Mouse (Mus musculus) kidney, embryonic 16.5 days (tissue): ENCODE measurements around the gene Wdr48. TPM values are rescaled to one million over a fixed set of nuclear protein-coding genes. Genes with fewer than 3 reads are reported as not detected.

ENCODE experiments used
- ATAC-seq: fragments of 200-750 bp; cut with Nextera tagmentation; 2 replicates; pipeline ENCODE4 v1.8.0; 2017; ENCODE audit warnings: moderate TSS enrichment; ENCODE audit not compliant: low FRiP score, low TSS enrichment
- H3K27ac ChIP-seq: fragments of 300-500 bp; sonication (generic); 2 replicates; pipeline ENCODE4 v1.5.1; 2014; ENCODE audit warnings: low read length
- H3K27me3 ChIP-seq: fragments of 300-500 bp; sonication (generic); 2 replicates; pipeline ENCODE4 v1.6.1; 2014; ENCODE audit warnings: low read length, control low read depth, mixed read lengths; ENCODE audit not compliant: insufficient read depth
- H3K36me3 ChIP-seq: fragments of 300-500 bp; sonication (generic); 2 replicates; pipeline ENCODE4 v1.6.1; 2014; ENCODE audit warnings: low read length, control low read depth, mixed read lengths; ENCODE audit not compliant: insufficient read depth
- H3K4me1 ChIP-seq: fragments of 300-500 bp; sonication (generic); 2 replicates; pipeline ENCODE4 v1.6.1; 2014; ENCODE audit warnings: low read length, control low read depth, mixed read lengths; ENCODE audit not compliant: insufficient read depth
- H3K4me2 ChIP-seq: fragments of 300-500 bp; sonication (generic); replicated peaks from 2 replicates; pipeline ENCODE4 v1.6.1; 2014; ENCODE audit warnings: low read depth, low read length
- H3K4me3 ChIP-seq: fragments of 300-500 bp; sonication (generic); 2 replicates; pipeline ENCODE4 v1.5.1; 2014; ENCODE audit warnings: mild to moderate bottlenecking, low read length
- H3K9ac ChIP-seq: fragments of 300-500 bp; sonication (generic); replicated peaks from 2 replicates; pipeline ENCODE4 v1.6.1; 2014; ENCODE audit warnings: low read length
- H3K9me3 ChIP-seq: fragments of 300-500 bp; sonication (generic); 2 replicates; pipeline ENCODE4 v1.6.1; 2016; ENCODE audit warnings: low read length, control low read depth
- WGBS: fragments of 180-500 bp; shearing (Covaris S2); extraction: QIAGEN DNeasy Blood & Tissue Kit; methylation state at CpG from one replicate; pipeline ENCODE4 v1.1.7; 2014; 5-methylcytosine and 5-hydroxymethylcytosine counted together
- polyA plus RNA-seq: library from polyadenylated mRNA; unstranded; fragments of >200 nt; fragmentation: Nextera tagmentation; extraction: Ambion mirVana; gene quantifications from 2 replicates; pipeline ENCODE4 v1.2.1, GENCODE M21; 2015

Gene Wdr48
- polyA plus RNA-seq, 1 experiment from 2014 or later = 56.5 TPM

DNA sequence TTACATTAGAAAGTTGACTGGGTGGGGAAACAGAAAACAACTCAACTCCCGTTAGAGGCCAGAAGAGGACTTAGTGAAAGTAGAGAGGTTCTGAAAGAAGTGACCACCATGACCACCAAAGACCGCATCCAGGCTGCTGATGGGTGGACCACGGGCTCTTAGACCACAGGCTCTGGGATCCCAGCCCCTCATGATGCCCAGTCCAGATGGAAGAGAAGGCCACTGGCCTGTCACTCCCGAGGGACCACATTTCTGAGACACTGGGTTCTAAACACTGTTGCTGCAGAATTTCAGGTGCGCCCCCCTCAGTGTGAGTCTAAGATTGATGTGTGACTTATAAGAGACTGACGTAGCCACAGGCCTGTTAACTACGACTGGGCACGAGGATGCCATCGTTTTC, 5.2 kb upstream of the Wdr48 start:
- no peak overlapping the region for H3K4me3 ChIP-seq
- H3K9ac ChIP-seq = no peak overlapping the region
- H3K27ac ChIP-seq = peak overlapping the region; percentile 65
- no peak overlapping the region for H3K4me2 ChIP-seq
- H3K36me3 ChIP-seq = no peaks in the 10 kb centered on the region
- no peak for ATAC-seq
- H3K27me3 ChIP-seq = no peaks in the 10 kb centered on the region
- no peaks in the 10 kb centered on the region for H3K9me3 ChIP-seq
- 0 out of 2 replicates have a peak, but pooled peaks cover 7% of the 10 kb centered on the region for H3K4me1 ChIP-seq
- 79% methylated on average over 9 of the region's 9 CpGs for WGBS

DNA sequence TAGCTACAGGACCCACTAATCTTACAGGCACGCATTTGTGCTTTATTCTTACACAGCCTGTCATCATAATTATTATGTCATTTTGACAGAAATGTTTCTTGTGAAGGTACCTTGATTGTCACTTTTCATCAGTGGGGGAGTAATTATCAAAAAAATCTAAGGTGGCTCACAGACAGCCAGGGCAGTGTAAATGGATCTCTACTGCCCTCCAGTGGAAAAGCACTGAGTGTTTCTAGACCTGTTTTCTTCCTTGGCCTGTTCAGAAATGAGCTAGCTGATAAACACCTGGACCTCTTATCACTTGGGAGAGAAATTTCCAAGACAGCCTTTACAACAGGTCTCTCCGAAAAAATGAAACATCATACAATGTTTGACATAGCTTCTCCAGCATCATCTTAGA, 4.0 kb upstream of the Wdr48 start:
- Histone ChIP-seq H3K4me2 (no peak overlapping the region), H3K9ac (no peak overlapping the region), H3K9me3 (no peaks in the 10 kb centered on the region), H3K27ac (no peak overlapping the region), H3K27me3 (no peaks in the 10 kb centered on the region), H3K4me1 (peaks cover 11% of the 10 kb centered on the region), H3K4me3 (no peak overlapping the region), H3K36me3 (no peaks in the 10 kb centered on the region)
- 53% methylated on average over 2 of the region's 2 CpGs for whole genome bisulfite sequencing
- no peak for ATAC-seq

DNA sequence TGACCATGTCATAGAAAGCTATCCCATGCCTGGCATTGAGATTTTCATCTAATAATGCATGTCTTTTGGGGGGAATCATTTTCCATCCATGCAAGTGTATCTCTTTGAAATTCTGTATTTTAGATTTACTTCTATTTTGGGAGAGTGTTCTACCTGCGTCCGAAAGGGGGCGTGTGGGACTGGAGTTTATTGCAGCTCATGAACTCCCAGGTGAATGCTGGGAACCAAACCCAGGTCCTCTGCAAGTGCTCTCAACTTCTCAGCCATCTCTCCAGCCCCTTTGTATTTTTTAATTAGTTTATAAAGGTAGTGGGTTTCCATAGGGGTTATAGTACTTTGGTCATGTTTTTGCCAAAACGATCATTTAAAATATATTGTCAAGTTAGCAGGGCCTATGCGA, 797 bp upstream of the Wdr48 start:
- no peaks in the 10 kb centered on the region for H3K27me3 ChIP-seq
- peaks cover 16% of the 10 kb centered on the region for H3K4me1 ChIP-seq
- no peak for ATAC-seq
- H3K27ac ChIP-seq = no peak overlapping the region; the same call in 1 of the 2 replicates
- H3K9ac ChIP-seq = peak overlapping the region; percentile 65; the same call in 1 of the 2 replicates
- no peaks in the 10 kb centered on the region for H3K36me3 ChIP-seq
- H3K4me3 ChIP-seq = peak overlapping the region; percentile 88; the same call in 1 of the 2 replicates
- H3K9me3 ChIP-seq = no peaks in the 10 kb centered on the region
- 82% methylated on average over 5 of the region's 5 CpGs for WGBS
- H3K4me2 ChIP-seq = peak overlapping the region; percentile 62

DNA sequence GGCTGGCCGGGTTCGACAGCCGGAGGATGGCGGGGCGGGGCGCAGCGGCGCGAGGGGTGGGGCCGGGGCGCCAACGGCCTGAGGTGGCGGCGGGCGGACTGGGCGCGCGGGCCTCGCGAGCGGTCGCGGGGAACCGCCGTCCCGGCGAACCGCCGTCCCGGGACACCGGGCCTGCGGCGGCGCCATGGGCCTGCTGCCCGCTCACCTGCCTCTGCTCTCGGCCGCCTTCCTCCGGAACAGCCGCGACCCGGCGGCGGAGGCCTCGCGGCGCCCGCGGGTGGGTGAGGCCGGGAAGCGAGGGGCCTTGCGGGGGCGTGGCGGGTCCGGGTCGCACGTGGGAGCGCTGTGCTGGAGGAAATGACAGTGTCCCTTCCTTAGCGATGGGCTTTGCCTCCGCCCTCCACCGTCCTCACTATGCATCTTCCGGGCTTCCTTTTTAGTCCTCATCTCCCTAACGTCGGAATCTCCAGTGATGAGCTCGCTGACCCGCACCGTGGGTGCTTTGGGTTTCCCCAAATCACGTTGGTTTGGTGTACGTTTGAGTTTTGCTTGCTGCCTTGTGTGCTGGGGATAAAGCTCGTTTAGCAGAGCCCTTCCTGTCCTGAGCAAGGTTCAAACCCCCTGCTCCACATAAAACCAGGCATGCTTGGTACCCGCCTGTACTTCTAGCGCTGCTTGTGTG, 503 bp downstream of the Wdr48 start:
- no peaks in the 10 kb centered on the region for H3K36me3 ChIP-seq
- peak overlapping the region; percentile 92 for H3K9ac ChIP-seq
- under 1% methylated on average over 53 of the region's 71 CpGs for WGBS
- peaks cover 16% of the 10 kb centered on the region for H3K4me1 ChIP-seq
- no peaks in the 10 kb centered on the region for H3K27me3 ChIP-seq
- H3K4me2 ChIP-seq = peak overlapping the region; percentile 92
- peak; percentile 80 for ATAC-seq
- H3K4me3 ChIP-seq = peak overlapping the region; percentile 88
- H3K9me3 ChIP-seq = no peaks in the 10 kb centered on the region
- peak overlapping the region; percentile 78 for H3K27ac ChIP-seq

DNA sequence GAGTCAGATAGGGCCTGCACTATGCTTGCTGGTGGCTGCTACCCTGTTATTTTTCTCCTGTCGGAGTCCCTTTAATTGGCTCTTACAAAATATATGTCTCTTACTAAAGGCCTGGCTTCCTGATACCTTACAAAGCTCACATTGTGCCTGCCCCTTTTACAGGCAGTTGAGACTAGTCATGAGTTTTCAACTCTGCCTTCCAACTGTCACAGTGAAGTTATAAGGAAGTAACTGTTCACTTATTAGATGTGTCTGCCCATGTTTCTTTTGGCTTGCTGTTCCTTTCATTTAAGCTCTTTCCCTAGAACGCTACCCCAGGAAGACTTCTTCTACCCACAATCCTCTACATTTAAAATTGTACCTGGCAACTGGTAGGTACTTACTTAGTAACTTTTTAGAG, 4.8 kb downstream of the Wdr48 start:
- no peak for ATAC-seq

DNA sequence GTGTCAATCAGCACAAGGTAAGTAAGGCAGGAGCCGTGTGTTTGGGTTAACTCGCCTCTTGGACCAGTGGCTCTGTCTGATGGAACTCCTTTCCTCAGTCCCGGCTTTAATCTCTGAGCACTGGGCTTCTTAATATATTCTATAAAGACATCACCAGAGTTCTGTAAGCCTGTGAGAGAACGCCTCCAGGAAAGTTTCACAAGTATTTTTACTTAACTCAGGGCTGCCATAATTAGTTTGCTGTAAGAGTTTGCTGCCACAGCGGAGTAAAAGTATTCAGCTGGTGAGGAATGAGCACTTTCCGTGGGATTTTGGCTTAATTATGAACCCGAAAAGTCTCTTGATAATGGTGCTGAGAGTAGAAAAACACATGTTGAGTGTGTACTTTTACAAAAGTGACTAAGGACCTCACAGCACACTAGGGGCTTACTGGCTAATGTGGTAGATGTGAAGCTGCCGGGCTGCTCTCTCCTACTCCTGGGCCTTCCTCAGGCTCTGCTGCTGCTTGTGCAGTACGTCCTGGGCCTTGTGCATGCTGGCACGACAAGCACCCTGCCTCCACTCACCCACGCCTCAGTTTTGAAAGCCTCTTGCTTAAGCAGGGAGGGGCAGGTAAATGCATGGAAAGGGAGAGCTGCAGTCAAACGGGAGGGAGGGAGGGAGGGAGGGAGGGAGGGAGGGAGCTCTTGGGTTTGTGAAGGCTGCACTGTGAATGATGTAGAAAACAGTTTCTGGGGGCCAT, 7.9 kb downstream of the Wdr48 start:
- H3K4me3 ChIP-seq = no peak overlapping the region
- no peak for ATAC-seq
- no peak overlapping the region for H3K4me2 ChIP-seq
- H3K27me3 ChIP-seq = no peaks in the 10 kb centered on the region
- H3K9ac ChIP-seq = no peak overlapping the region
- H3K9me3 ChIP-seq = no peaks in the 10 kb centered on the region
- WGBS = 85% methylated on average over 12 of the region's 12 CpGs
- H3K4me1 ChIP-seq = no peaks in the 10 kb centered on the region
- H3K27ac ChIP-seq = no peak overlapping the region
- H3K36me3 ChIP-seq = peaks cover 44% of the 10 kb centered on the region

More for the DNA sequence above, 4.8 kb downstream of the Wdr48 start:
- Histone ChIP-seq H3K9ac (no peak overlapping the region), H3K4me3 (no peak overlapping the region), H3K9me3 (no peaks in the 10 kb centered on the region), H3K36me3 (peaks cover 16% of the 10 kb centered on the region), H3K27me3 (no peaks in the 10 kb centered on the region), H3K4me1 (peaks cover 9% of the 10 kb centered on the region), H3K4me2 (no peak overlapping the region), H3K27ac (no peak overlapping the region)
- 84% methylated on average over 2 of the region's 2 CpGs for WGBS

DNA sequence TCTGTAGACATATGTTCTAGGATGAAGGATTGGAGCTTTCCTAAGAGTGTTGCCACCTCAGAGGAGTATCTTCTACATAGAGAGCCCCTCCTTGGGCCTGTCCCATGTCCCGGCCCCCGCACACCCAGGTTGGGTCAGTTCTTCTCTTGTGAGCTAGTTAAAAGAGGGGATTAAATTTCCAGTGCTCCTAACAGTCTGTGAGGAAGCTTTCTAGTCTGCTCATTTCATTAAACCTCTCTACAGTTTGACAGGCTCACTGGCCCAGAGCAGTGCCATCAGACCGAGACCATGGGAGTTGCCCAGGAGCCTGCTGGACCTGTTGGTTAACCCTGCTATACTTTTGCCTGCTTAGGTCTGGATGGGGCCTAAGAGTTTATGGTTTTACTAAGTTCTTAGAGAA, 14.0 kb downstream of the Wdr48 start:
- H3K27ac ChIP-seq = no peak overlapping the region
- 60% methylated on average over 3 of the region's 3 CpGs for WGBS
- ATAC-seq = peak; percentile 80

DNA sequence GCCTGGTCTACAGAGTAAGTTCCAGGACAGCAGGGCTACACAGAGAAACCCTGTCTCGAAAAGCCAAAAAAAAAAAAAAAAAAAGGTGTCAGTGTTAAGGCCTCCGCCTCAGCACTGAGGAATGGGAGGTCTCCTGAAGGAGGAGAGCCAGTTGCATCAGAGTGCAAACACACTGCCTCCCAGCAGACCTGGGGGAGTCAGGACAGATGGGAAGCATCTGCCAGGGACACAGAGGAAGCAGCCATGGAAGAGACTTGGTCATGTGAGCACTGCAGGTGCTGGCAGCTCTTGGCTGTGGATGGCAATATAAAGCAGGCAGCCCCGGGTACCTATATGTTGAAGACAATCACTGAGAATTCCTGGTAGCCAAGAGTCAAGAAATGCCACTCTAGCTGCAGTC, 15.3 kb downstream of the Wdr48 start:
- H3K9me3 ChIP-seq = no peaks in the 10 kb centered on the region
- H3K27me3 ChIP-seq = no peaks in the 10 kb centered on the region
- H3K9ac ChIP-seq = no peak overlapping the region
- ATAC-seq = no peak
- no peak overlapping the region for H3K4me3 ChIP-seq
- H3K4me1 ChIP-seq = no peaks in the 10 kb centered on the region
- H3K36me3 ChIP-seq = peaks cover 88% of the 10 kb centered on the region
- H3K27ac ChIP-seq = no peak overlapping the region
- H3K4me2 ChIP-seq = no peak overlapping the region
- WGBS = 72% methylated on average over 3 of the region's 3 CpGs

More for the DNA sequence above, 14.0 kb downstream of the Wdr48 start:
- Histone ChIP-seq H3K9me3 (no peaks in the 10 kb centered on the region), H3K4me2 (no peak overlapping the region), H3K27me3 (no peaks in the 10 kb centered on the region), H3K9ac (no peak overlapping the region), H3K36me3 (peaks cover 87% of the 10 kb centered on the region), H3K4me3 (no peak overlapping the region), H3K4me1 (no peaks in the 10 kb centered on the region)

DNA sequence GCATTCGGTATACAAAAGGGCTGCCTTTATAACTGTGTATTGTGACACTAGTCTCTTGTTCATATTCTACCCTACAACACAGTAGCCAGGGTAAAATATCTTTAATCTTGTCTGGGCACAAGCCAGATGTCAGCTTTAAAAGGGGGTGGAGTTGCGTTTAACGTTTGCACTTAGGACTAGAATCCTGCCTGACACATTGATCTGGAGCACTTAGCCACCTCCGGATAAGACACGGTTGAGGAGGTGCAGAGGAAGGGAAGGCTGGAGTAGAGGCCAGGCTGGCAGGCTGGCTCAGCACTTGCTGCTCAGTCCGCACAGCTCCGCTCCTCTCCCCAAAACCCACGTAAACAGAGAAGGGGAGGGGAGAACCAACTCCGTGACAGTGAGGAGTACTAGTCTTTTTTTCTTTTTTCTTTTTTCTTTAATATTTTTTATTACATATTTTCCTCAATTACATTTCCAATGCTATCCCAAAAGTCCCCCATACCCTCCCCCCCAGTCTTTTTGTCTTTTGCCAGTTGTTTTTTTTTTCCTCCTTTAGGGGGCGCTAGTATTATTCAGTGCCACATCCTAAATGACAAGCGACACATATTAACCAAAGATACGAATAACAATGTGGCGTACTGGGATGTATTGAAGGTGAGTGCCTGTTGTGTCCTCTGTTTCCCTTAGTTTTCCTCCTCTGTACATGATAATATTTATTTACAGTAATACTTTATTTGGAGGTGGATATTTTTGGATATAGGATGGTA, 18.6 kb downstream of the Wdr48 start:
- no peak overlapping the region for H3K4me2 ChIP-seq
- ATAC-seq = no peak
- H3K36me3 ChIP-seq = peaks cover 83% of the 10 kb centered on the region
- H3K9ac ChIP-seq = no peak overlapping the region
- no peaks in the 10 kb centered on the region for H3K27me3 ChIP-seq
- no peak overlapping the region for H3K4me3 ChIP-seq
- H3K9me3 ChIP-seq = no peaks in the 10 kb centered on the region
- 78% methylated on average over 13 of the region's 13 CpGs for WGBS
- no peaks in the 10 kb centered on the region for H3K4me1 ChIP-seq
- no peak overlapping the region for H3K27ac ChIP-seq
